Mouse (Mus musculus) embryo, embryonic 11 days (tissue): Measurements from ENCODE around the gene Gipc2.
"Not testable (repeated sequence)": the region's sequence is repeated elsewhere in the genome, so short reads cannot be mapped to it uniquely, and the experiment has no call there.

Source experiments
- DNase-seq: peaks from one replicate; pipeline ENCODE4 v3.0.0-alpha.2; 2015

Gene Gipc2

DNA sequence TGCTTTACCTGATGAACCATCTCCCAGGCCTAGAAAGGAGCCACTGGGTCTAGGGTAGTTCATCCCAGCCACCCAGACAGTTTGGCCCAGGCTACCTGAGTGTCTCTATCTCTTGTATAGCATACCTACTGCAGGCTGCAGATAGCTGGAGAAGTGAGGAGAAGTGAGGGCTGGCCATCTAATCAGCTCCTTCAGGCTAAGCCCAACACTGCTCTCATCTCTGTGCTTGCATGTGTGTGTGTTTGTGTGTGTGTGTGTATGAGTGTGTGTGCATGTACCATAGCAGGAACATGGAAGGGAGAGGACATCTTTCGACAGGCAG is 13.6 kb downstream of the Gipc2 start:
- no peak for DNase-seq

DNA sequence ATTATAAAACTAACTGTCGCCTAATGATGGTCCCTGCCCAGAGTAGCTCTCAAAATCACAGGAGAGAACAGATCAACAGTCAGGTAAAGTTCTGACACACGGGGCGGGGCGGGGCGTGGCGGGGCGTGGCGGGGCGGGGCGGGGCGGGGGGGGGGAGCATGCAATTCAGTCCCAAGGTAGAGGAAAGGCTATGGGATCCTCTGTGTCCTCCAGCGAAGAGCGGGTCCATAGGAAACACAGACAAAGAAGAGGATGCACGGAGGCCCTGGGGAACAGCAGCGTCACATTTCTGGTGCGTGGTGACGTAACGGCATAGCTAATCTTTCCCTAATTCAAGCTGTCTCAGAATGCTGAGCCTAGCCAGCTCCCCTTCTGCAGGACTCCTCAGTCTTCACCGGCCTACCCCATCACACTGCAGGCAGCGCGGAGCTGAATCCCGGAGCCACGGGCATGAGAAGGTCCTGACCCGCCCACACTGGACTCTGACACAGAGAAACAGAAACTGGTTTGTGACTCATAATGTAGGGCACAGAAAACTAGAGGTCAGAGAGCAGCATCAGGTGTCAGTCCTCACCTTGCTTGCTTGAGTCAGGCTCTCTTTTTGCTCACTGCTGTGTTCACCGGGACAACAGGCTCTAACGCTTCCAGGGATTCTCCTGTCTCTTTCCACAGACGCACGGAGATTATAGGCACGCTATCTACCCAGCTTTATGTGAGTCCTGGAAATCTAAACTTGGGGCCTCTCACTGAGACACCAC is 14.1 kb downstream of the Gipc2 start:
- DNase-seq, result peak; percentile 24

DNA sequence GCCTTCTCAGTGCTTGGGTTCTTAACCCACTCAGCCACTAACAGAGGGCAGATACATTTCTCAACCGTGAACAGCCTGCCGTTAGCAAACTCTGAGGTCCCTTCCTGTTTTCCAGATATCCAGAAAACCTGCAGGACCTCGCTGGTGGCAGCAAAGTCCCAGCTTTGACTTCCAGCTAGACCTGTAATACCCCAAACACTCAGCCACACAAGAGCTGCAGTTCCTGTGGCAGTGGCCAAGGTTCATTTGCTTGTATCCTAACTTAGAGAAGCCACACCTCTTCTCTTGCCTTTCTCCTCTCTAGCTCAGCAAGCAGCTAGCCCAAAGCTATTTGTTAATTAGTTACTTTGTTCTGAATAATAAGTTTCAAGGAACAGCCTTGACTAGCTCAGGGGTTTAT is 16.2 kb downstream of the Gipc2 start:
- no peak for DNase-seq

- DNase-seq, result no peak
Observed at GRCm38 (mm10) chr3:152149449-152149848, 16.6 kb downstream of the Gipc2 start.

DNA sequence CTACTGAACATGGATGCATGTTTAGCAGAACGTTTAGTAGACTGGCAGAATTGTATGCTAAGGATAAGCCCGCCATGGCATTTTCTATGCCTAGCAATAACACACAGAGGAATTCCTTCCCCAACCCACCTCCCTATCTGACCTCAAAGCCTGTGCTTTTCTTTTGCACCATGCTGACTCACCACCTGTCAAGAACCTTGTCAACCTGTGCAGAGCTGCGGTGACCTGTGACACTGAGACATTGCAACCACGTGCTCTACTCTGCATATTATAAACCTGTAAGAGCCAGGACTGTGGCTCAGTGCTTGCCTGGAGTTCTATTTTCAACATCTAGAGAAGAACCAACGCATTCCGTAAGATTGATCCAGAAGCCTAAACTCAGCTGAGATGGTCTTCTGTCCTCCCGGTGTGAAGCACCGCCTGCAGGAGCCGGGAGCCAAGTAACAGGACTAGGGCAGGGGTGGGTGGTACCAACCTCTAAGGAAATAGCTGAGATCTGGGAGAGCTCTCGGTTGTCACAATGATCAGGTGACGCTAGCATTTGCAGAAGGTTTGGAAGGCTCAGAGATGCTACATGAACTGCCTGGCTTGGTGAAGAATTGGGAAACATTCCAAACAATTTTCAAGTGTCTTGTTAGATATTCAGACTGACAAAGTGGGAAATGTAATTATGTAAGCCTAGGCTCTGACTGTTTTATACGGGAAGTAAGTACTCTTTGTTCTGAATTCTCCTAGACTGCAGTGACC is 18.8 kb downstream of the Gipc2 start:
- no peak for DNase-seq

GRCm38 (mm10) chr3:152145186-152145585 is 20.8 kb downstream of the Gipc2 start:
- peak; percentile 24 for DNase-seq

DNA sequence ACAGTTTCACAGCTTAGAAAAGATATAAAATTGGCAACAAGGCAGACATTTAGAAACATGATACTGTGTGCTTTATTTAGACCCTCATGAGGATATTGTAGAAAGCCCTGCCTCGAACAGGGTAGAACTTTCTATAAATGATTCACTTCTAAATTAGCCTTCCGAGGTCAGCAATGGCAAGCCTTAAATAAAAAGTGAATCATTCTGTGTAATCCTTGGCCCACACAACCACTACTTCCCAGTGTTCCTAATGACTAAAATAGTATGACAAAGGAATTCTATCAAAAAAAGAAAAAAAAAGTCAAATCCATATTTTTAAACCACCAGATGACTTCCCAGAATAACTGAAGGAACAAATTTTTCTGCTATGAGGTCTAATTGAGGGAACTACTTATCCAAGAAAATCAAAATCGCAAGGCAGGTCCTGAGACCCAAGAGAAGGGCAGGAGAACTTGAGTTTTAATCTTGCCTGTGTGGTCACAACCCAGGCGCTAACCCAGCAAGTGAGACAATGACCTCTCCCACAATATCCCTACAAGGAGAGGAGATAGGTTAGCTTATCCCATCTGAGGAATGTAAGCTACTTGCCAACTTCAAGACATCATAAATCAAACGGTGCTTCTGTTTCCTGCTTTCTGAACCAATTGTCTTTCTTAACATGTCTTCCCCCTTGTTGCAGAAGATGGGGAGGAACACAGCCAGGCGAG is 22.9 kb downstream of the Gipc2 start:
- no peak for DNase-seq

DNA sequence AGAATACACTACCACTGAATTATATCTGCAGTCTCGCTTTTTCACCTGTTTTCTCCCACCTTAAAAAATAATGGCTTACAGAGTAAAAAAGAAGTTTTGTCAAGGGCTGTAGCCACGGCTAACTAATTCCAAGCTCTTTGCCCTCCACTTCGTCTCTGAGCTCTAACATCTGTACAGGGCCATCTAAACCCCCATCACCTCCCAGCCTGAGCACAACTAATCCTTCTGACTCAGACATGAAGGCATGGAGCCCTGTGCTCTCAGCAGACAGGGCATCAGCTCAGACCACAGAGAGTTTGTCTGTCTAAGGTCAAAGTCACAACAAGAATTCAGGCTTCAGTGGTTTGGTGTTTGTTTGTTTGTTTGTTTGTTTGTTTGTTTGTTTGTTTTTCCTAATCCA is 23.9 kb downstream of the Gipc2 start:
- no peak for DNase-seq

DNA sequence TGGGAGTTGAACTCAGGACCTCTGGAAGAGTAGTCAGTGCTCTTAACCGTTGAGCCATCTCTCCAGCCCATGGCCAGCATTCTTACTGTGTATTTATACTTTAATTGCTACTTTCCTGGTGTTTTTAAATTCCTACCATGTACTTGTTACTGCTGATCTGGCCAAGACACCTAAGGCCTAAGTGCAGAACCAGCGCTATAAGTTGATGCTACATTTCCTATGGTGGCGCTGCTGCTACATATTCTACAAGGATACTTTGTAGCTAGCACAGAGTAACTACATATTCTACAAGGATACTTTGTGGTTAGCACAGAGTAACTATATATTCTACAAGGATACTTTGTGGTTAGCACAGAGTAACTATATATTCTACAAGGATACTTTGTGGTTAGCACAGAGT is 26.7 kb downstream of the Gipc2 start:
- DNase-seq, result not testable (repeated sequence)

- not testable (repeated sequence) for DNase-seq
Observed at GRCm38 (mm10) chr3:152136106-152136505, 29.9 kb downstream of the Gipc2 start.

- no peak for DNase-seq
Observed at GRCm38 (mm10) chr3:152133621-152134020, 32.4 kb downstream of the Gipc2 start.

- no peak for DNase-seq
Observed at GRCm38 (mm10) chr3:152130963-152131362, 35.1 kb downstream of the Gipc2 start.

- not testable (repeated sequence) for DNase-seq
Observed at GRCm38 (mm10) chr3:152129426-152129825, 36.6 kb downstream of the Gipc2 start.

DNA sequence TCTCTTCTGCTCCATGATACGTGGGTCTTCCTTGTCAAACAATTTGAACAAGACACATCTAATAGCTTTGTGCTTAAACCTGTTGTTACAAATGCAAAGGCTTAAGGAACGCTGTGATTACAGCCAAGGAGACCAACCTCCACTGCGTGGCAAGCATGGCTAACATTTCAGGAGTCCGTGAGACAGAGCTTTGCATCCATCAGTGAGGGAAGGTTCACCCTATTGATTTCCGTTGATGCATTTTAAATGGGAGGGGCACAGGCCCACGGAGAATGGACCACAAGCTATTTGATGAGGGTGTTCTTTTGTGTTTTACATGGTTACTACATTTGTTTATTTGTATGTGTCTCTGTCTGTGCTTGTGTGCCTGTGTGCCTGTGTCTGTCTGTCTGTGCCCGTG is 37.4 kb downstream of the Gipc2 start:
- no peak for DNase-seq

DNA sequence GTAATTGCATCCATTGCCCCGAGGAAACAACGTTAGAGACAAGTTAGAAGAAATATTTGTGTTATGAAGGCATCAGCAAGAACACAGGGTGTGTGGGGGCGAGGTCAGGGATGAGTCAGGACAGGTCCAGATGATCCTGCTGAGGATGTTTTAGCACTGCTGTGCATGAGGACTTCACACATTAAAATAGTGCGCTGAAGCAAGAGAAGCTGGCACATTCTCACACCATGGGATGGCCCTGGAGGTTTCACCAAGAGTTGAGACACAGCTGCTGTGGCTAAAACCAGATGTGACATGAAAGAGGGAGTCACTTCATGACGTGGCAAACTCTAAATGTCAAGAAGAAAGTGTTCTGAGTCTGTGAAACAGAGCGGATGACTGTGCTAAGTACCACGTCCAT is 38.9 kb downstream of the Gipc2 start:
- no peak for DNase-seq

GRCm38 (mm10) chr3:152122720-152123119 is 43.3 kb downstream of the Gipc2 start:
- no peak for DNase-seq

DNA sequence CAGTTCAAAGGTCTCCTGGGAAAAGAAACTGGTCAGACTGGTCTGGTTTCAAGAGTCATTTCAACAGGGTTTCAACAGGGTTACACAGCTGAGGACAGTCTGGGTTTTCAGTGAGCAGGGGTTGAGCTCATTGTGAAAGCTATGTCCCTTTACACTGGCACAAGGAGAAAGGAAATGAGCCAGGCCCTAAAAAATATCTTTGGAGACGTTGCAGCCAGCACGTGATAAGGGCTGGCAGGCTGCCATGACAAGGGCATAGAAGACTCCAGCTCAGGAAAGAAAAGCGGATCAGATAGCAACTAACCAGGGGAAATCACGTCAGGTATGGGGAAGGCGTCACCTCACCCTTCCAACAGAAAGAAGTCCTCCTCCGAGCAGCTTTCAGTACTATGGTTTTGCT is 43.9 kb downstream of the Gipc2 start:
- no peak for DNase-seq

- no peak for DNase-seq
Observed at GRCm38 (mm10) chr3:152121169-152122009, 44.6 kb downstream of the Gipc2 start.

DNA sequence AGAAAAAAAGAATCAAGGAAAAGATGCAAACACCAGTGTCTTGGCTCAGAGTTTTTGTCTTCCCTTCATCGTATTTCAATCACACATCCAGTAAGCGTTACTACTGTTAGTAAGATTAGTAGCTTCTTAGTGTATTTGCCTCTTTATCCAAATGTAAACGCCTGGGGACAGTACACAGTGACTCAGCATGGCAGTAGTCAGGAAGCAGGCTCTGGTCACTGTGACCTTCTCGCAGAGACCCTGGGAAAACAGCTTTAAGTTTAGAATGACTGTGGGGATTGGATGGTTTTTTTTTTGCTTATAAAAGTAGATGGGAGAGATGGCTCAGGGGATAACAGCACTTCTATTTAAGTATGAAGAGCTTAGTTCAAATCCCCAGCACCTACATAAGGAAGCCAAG is 46.0 kb downstream of the Gipc2 start:
- no peak for DNase-seq

GRCm38 (mm10) chr3:152117941-152118340 is 48.1 kb downstream of the Gipc2 start:
- no peak for DNase-seq

GRCm38 (mm10) chr3:152116140-152116539 is 49.9 kb downstream of the Gipc2 start:
- DNase-seq, result no peak

GRCm38 (mm10) chr3:152114786-152115185 is 51.2 kb downstream of the Gipc2 start:
- DNase-seq, result peak; percentile 79

DNA sequence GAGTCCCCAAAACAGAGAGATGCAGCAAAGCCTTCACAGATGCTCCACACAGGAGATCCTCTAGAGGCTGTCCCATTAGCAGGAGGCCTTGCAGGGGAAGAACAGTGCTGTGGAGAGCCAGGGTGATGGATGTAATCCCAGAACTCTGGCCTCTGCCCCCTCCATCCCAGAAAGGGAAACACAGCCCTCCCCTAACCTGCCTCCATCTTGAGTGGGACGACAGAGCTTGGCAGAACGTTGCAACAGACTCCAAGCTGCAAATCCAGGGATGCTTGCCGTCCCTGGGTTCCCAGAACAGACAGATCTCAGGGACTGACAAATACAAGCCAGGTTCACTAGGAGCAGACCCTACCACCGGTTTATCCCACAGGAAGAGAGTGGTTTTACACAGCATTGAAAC is 51.8 kb downstream of the Gipc2 start:
- DNase-seq, result no peak
